Mouse (Mus musculus): Measurements from ENCODE around the gene Epor.

Epor gene

DNA sequence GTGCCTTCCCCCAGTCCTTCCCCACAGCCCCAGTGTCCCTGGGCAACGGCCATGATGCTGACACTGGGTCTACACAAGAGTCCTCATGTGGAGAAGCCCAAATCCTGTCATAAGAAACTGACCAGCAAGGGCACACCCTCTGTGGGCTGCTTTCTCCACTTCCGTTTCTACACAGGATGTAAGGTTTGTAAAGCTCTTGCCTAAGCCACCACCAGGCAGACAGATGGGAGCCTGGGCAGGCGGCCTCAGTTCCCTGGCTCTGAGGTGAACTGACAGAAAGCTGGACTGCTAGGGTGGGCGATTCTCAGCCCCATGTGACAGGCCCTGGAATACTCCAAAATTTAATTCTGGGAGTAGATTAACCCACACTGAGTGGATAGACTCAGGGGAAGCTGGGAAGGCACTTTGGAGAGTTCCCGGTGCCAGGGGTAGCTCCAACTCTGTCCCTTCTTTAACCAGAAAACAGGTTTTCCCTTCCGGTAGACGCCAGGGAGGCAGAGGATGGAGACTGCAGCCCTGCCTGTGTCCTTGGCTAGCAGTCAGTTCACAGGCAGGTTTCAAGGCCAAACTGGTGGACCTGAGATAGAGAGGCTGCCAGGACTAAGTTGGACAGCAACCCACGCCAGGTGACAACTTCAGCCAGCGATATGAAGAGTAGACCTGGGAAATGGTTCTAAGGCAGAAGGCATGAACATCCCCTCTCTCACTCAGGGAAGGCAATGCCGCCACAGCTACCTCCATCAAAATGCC lies 53.7 kb downstream of the Epor start:
- DNase-seq (ENCODE audit: low read depth, low spot score) = no peak
